Mouse (Mus musculus) liver, embryonic 13.5 days (tissue): ENCODE results near the gene Pirt. TPM values are rescaled to one million over a fixed set of nuclear protein-coding genes. Genes with fewer than 3 reads are reported as not detected.

ENCODE experiments used
- ATAC-seq: fragments of 200-750 bp; cut with Nextera tagmentation; 2 replicates; pipeline ENCODE4 v1.8.0; 2017; ENCODE audit warnings: low read depth, mild to moderate bottlenecking, moderate number of reproducible peaks, moderate library complexity
- DNase-seq: peaks from one replicate; pipeline ENCODE4 v3.0.0; 2022
- H3K27ac ChIP-seq: fragments of 300-500 bp; sonication (generic); 2 replicates; pipeline ENCODE4 v1.5.1; 2015; ENCODE audit warnings: moderate library complexity, mild to moderate bottlenecking, inconsistent platforms
- H3K27me3 ChIP-seq: fragments of 300-500 bp; sonication (generic); 2 replicates; pipeline ENCODE4 v1.6.1; 2015; ENCODE audit warnings: mild to moderate bottlenecking, inconsistent platforms
- H3K36me3 ChIP-seq: fragments of 300-500 bp; sonication (generic); 2 replicates; pipeline ENCODE4 v1.6.1; 2015; ENCODE audit warnings: mild to moderate bottlenecking, inconsistent platforms
- H3K4me1 ChIP-seq: fragments of 300-500 bp; sonication (generic); replicated peaks from 2 replicates; pipeline ENCODE4 v1.6.1; 2015; ENCODE audit warnings: inconsistent platforms
- H3K4me2 ChIP-seq: fragments of 300-500 bp; sonication (generic); 2 replicates; pipeline ENCODE4 v1.6.1; 2015; ENCODE audit warnings: inconsistent platforms, mild to moderate bottlenecking, moderate library complexity
- H3K4me3 ChIP-seq: fragments of 300-500 bp; sonication (generic); replicated peaks from 2 replicates; pipeline ENCODE4 v1.5.1; 2015; ENCODE audit warnings: mild to moderate bottlenecking, inconsistent platforms
- H3K9ac ChIP-seq: fragments of 300-500 bp; sonication (generic); 2 replicates; pipeline ENCODE4 v1.6.1; 2015; ENCODE audit warnings: mild to moderate bottlenecking, inconsistent platforms
- H3K9me3 ChIP-seq: fragments of 300-500 bp; sonication (generic); replicated peaks from 2 replicates; pipeline ENCODE4 v1.6.1; 2016; ENCODE audit warnings: inconsistent platforms
- WGBS: fragments of 180-500 bp; shearing (Covaris S2); methylation state at CpG from one replicate; pipeline ENCODE4 v1.1.7; 2015; ENCODE audit not compliant: insufficient replicate concordance; 5-methylcytosine and 5-hydroxymethylcytosine counted together
- polyA plus RNA-seq: library from polyadenylated mRNA; unstranded; fragments of >200 nt; fragmentation: Nextera tagmentation; extraction: Ambion mirVana; gene quantifications from 2 replicates; pipeline ENCODE4 v1.2.1, GENCODE M21; 2015

The Pirt gene
- polyA plus RNA-seq, 1 experiment from 2014 or later: not detected

DNA sequence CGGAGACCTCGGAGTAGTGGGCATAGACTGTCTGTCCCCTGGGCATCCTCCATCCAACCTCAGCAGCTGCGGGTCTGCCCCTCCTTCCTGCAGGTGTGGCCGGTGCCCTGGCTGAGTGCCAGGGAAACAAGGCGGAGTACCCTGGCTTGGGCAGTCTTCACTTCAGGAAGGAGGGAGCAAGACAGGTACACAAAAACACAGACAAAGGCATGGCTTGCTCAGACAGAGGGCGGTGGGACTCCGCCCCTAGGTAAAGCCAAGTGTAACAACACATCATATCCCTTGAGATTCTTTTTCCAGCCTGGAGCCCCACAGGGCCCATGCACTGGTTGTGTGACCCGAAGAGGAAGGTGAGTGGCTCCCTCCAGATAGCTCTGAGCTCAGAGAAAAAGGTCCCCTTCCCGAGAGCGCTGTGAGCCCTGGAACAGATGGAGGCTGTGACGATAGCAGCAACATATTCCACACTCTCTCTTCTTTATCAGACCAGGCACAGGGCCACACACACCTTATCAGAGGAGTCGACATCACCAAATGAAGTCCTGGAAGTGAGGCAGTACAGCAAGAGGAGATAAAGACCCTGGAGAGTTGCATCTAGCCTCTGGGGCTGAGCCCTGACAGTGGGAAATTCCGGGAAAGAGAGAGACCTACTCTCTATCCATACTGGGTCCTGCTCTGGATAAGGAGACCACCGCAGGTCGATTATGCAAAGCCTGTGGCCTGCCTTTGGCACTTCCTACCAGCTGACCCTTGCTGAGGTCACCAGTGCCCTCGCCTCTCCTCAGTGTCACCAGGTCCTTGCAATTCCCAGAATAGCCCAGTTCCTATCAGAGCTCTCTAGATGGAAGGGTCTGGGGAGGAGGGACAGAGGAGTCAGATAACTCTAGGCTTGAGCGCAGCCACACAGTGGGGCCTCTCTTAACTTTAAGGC is 1.0 kb downstream of the Pirt start:
- Histone ChIP-seq H3K27ac (peak overlapping the region; percentile 77), H3K4me3 (peak overlapping the region; percentile 16; the same call in 1 of the 2 replicates), H3K27me3 (peaks cover 10% of the 10 kb centered on the region), H3K9ac (peak overlapping the region; percentile 43; the same call in 1 of the 2 replicates), H3K36me3 (no peaks in the 10 kb centered on the region), H3K4me1 (peaks cover 34% of the 10 kb centered on the region), H3K9me3 (no peaks in the 10 kb centered on the region), H3K4me2 (peak overlapping the region; percentile 59)
- peak; percentile 62 for DNase-seq
- ATAC-seq: peak; percentile 97
- WGBS: 23% methylated on average over 17 of the region's 17 CpGs

DNA sequence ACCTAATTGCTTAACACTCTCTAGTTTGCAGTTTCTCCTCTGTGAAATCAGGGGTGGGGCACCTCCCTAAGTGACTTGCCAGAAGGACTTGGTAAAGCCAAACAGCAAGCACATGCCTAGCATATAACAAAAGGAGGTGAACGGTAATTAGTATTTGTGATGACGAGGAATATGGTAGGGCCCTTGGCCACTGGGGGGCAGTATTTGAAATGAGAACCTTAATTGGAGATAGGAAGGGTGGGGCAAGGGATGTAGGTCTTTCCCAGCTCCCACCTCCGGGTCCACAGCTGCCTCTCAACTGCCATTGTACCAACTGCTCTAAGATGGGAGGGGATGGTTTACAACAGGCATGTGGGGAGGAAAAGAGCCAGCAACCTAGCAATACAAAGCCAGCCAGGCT is 2.5 kb downstream of the Pirt start:
- WGBS: 27% methylated on average over 3 of the region's 3 CpGs

DNA sequence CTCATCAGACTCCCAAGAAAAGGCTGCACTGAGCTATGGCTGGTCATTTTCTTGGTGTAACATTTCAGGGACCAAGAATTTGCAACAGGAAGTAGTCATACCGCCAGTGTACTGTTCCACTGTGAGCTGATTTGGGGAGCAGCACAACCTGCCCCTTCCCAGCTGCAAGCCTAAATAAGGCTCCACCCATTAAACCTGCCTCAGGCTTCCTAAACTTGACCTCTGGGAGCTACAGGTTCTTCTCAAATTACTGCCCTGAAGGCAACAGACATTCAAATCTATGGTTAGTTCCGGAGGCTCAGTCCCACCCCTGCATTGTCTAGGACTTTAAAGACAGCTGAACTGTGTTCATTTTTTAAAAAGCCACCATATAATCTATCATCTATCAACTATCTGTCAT is 8.2 kb downstream of the Pirt start:
- no peaks in the 10 kb centered on the region for H3K9me3 ChIP-seq
- WGBS: 38% methylated on average over 2 of the region's 2 CpGs
- H3K27ac ChIP-seq: no peak overlapping the region
- ATAC-seq: no peak
- H3K27me3 ChIP-seq: peaks cover 11% of the 10 kb centered on the region
- no peak for DNase-seq
- H3K4me1 ChIP-seq: no peaks in the 10 kb centered on the region
- H3K36me3 ChIP-seq: no peaks in the 10 kb centered on the region
- no peak overlapping the region for H3K4me3 ChIP-seq
- H3K4me2 ChIP-seq: no peak overlapping the region
- no peak overlapping the region for H3K9ac ChIP-seq

More for the DNA sequence above, 2.5 kb downstream of the Pirt start:
- Histone ChIP-seq H3K4me3 (no peak overlapping the region), H3K27ac (no peak overlapping the region), H3K27me3 (peaks cover 10% of the 10 kb centered on the region), H3K4me1 (peaks cover 34% of the 10 kb centered on the region), H3K36me3 (no peaks in the 10 kb centered on the region), H3K9me3 (no peaks in the 10 kb centered on the region), H3K9ac (no peak overlapping the region), H3K4me2 (no peak overlapping the region)
- DNase-seq: peak; percentile 13
- no peak for ATAC-seq

DNA sequence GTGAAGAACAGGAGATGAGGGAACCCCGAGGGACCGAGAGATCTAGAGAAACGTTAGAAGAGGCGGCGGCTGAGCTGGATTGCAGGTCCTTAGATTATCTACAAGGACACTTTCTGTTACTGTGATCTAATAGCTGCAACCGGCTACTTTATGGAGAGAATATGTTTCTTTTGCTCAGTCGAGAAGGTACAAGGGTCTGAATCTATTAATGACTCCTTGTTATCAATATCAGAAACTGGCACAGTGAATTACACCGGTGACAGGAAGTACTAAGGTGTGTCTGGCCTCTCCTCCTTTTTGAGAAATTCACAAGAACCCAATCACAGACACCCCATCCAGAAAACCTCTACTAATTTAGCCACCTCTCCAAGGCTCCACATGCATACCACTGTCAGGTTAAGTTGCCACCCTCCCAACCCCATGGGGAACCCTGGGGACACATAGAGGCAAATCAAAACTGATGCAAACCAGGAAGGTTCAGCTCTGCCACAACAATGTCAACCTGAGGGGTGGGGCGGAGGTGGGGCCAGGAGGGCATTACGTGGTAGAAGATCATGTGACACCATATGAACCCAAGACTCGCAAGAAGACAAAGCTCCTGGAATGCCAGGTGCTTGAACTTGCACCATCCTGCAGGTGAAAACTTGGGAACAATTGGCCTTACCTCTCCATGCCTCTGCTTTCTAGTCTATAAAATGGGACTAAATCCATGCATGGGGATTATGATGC is 12.5 kb downstream of the Pirt start:
- no peak overlapping the region for H3K4me2 ChIP-seq
- H3K27ac ChIP-seq: no peak overlapping the region
- H3K9ac ChIP-seq: no peak overlapping the region
- no peaks in the 10 kb centered on the region for H3K36me3 ChIP-seq
- peaks cover 11% of the 10 kb centered on the region; the same call in 1 of the 2 replicates for H3K27me3 ChIP-seq
- H3K4me3 ChIP-seq: no peak overlapping the region
- H3K9me3 ChIP-seq: no peaks in the 10 kb centered on the region
- WGBS: 62% methylated on average over 11 of the region's 11 CpGs
- no peaks in the 10 kb centered on the region for H3K4me1 ChIP-seq
- DNase-seq: no peak
- no peak for ATAC-seq

DNA sequence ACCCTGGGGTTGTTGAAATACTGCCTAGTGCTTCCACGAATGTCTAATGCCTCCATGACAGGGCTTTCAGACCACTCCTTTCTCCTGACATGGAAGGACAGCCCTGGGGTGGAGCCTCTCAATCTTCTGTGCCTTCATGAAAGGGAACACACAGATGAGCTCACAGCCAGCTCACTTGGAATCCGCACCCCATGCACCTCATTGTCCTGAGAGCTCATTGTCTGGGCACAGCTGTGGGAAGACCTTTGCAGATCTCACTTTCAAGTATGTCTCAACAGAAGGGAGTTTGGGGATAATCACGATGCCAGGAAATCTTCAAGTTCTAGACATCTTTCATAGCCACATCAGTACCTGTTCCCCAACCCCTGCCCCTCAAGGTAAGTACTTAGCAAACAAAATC is 16.5 kb downstream of the Pirt start:
- ATAC-seq (no peak), DNase-seq (no peak)
- Histone ChIP-seq H3K9me3 (no peaks in the 10 kb centered on the region), H3K4me1 (no peaks in the 10 kb centered on the region), H3K9ac (no peak overlapping the region), H3K27ac (no peak overlapping the region), H3K4me2 (no peak overlapping the region), H3K36me3 (no peaks in the 10 kb centered on the region), H3K4me3 (no peak overlapping the region), H3K27me3 (0 out of 2 replicates have a peak, but pooled peaks cover 4% of the 10 kb centered on the region)
- WGBS: 46% methylated on average over 3 of the region's 3 CpGs

DNA sequence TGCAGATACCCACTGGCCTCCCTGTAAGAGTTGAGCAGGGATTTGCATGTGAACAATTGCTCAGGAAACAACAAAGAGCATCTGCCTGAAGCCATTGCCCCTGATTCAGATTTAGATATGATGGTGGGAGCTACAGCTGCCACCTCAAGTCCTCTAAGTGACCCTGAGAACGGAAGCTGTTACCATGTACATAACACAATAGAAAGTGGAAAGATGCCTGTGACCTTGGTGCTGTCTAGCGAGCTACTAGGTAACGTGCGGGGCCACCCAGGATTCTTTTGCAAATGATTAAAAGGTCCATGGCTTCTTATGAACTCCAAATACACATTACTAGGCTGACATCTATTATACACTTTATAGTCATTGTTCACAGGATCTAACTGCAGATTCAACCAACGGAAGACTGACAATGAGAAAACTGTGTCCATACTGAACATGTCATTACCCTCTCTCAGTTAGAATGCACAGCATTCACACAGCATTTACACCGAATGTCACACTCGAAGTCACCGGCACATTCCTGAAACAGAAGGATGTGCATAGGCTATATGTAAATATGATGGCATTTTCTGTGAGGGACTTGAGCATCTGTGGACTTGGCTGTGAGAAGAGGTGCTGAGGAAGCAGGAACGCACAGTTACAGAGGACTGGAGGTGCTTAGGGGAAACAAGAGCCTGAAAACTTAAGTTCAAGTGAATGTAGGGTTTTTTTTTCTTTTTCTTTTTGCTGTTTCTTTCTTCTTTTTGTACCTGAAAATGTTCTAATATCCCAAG is 21.2 kb downstream of the Pirt start:
- Histone ChIP-seq H3K4me1 (no peaks in the 10 kb centered on the region), H3K4me3 (no peak overlapping the region), H3K27me3 (no peaks in the 10 kb centered on the region), H3K4me2 (no peak overlapping the region), H3K9me3 (no peaks in the 10 kb centered on the region), H3K9ac (no peak overlapping the region), H3K27ac (no peak overlapping the region), H3K36me3 (no peaks in the 10 kb centered on the region)
- DNase-seq (no peak), ATAC-seq (no peak)
- 67% methylated on average over 9 of the region's 9 CpGs for WGBS

DNA sequence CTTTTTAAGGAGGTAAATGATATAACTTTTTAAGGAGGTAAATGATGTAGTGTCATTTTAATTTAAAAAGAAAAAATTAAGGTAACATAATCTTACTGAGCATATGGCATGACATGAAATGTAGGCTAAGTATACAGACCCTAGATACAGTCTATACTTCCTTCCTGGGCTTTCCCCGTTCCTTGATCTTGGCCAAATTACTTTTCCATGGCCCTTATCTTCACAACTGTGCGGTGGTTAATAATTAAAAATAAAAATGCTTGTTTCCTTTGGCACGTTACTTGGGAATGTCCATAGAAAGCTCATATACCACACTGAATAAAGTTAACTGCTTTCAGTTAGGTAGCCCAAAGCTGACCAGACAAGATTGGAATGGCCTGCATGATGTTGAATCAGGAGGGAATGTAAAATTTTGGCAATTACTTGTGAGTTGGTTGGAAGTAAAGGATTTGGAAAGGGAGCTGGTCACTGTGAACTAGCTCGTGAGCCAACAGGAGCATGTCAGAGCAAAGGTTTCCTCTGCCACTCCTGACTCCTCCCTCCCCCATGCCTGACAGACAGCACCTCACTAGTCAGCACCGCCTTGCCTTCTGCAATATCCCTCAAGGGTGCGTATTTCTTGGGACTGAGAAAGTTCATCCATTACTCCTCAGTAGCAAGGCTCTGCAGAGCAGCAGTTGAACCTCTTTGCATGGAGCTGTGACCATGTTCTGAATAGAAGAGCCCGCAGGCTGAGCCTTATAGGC is 22.8 kb downstream of the Pirt start:
- no peak for ATAC-seq
- Histone ChIP-seq H3K4me1 (no peaks in the 10 kb centered on the region), H3K4me2 (no peak overlapping the region), H3K27ac (no peak overlapping the region), H3K36me3 (no peaks in the 10 kb centered on the region), H3K4me3 (no peak overlapping the region), H3K9me3 (no peaks in the 10 kb centered on the region), H3K27me3 (no peaks in the 10 kb centered on the region), H3K9ac (no peak overlapping the region)
- no peak for DNase-seq
- 57% methylated on average over 7 of the region's 7 CpGs for WGBS

DNA sequence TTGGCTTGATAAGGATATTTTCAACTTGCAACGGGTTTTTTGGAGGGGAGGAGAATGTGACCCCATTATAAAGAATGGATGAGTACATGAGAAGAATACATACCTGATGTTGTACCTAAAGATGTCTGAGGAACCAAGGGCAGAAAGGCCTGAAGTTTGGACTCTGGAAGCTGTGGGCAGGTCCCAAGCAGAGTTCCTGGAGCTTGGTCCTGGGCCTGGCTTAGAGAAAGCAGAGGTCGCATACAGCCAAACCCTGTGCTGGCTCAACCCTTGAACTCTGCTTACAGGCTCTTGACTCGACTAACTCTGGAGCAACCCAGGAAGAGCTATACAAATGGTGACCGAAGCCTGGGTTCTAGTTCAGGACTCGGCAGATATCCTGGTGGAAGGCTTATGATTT is 30.2 kb downstream of the Pirt start:
- Histone ChIP-seq H3K27me3 (no peaks in the 10 kb centered on the region), H3K4me2 (no peak overlapping the region), H3K4me3 (no peak overlapping the region), H3K9ac (no peak overlapping the region), H3K9me3 (no peaks in the 10 kb centered on the region), H3K4me1 (no peaks in the 10 kb centered on the region), H3K27ac (no peak overlapping the region), H3K36me3 (no peaks in the 10 kb centered on the region)
- no peak for DNase-seq
- 66% methylated on average over 5 of the region's 5 CpGs for WGBS
- ATAC-seq: no peak

DNA sequence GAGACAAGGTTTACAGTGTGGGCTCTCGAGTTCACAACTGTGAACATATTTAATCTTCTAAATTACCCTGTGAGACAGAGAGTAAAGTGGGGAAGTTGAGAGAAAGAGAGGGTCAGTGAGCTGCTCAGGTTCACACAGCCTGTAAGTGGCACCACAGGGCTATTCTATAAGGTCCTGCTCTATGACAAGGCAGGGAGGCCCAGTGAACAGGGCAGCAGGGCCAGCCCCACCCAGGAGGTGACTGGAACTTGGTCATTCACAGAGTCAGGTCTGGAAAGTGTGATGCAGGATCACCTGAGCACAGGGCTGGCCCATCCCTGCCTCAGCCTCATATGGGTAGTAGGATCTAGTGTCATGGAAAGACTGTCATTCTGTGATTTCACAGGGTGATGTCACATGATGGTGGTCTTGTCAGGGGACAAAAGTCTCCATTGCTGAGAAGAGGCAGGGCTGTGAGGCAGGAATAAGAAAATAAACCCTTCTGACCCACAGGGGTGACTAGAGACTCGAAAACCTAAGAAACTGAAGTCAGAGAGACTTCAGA is 33.5 kb downstream of the Pirt start:
- Histone ChIP-seq H3K4me3 (no peak overlapping the region), H3K36me3 (no peaks in the 10 kb centered on the region), H3K27me3 (no peaks in the 10 kb centered on the region), H3K9me3 (no peaks in the 10 kb centered on the region), H3K4me1 (no peaks in the 10 kb centered on the region), H3K4me2 (no peak overlapping the region), H3K27ac (no peak overlapping the region), H3K9ac (no peak overlapping the region)
- DNase-seq (no peak), ATAC-seq (no peak)
- 24% methylated on average over 2 of the region's 2 CpGs for WGBS

DNA sequence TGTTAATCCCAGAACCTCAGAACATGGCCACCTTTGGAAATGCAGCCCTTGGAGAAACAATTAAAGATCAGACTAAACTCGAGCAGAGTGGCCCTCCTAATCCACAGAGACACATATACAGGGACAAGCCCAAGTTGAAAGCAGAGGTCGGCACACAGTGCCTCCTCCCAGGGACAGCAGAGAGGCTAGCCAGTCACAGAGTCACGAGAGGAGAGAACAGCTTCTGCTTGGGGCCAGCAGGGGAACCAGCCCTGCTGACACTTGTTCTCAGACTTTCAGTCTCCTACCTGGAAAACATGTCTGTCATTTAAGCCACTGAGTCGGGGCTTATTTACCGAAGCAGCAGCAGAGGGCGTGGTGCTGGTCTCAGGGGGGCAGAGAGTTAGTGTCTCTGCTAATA is 34.7 kb downstream of the Pirt start:
- no peaks in the 10 kb centered on the region for H3K9me3 ChIP-seq
- no peaks in the 10 kb centered on the region for H3K36me3 ChIP-seq
- no peak overlapping the region for H3K27ac ChIP-seq
- 52% methylated on average over 6 of the region's 6 CpGs for WGBS
- H3K4me3 ChIP-seq: no peak overlapping the region
- DNase-seq (no peak), ATAC-seq (no peak)
- no peaks in the 10 kb centered on the region for H3K27me3 ChIP-seq
- H3K4me1 ChIP-seq: no peaks in the 10 kb centered on the region
- H3K4me2 ChIP-seq: no peak overlapping the region
- no peak overlapping the region for H3K9ac ChIP-seq
